Mouse (Mus musculus) myocyte (in vitro differentiated cells): ENCODE results near the gene Gm7168.

Source experiments
- CEBPB ChIP-seq: IDR thresholded peaks from 2 replicates; pipeline ENCODE4 v1.6.1; 2011; ENCODE audit warnings: mild to moderate bottlenecking, moderate library complexity; ENCODE audit not compliant: poor library complexity, insufficient read depth, severe bottlenecking
- E2F4 ChIP-seq: IDR thresholded peaks from one replicate; pipeline ENCODE4 v1.6.1; 2011; ENCODE audit warnings: mild to moderate bottlenecking, control low read depth, moderate library complexity; ENCODE audit not compliant: insufficient read depth
- MAX ChIP-seq: IDR thresholded peaks from one replicate; pipeline ENCODE4 v1.6.1; 2011; ENCODE audit warnings: low read depth, mild to moderate bottlenecking, control low read depth
- MYOD1 ChIP-seq, 3 experiments: IDR thresholded peaks; one replicate each; pipeline ENCODE4 v1.6.1; 2011; ENCODE audit warnings: control low read depth in 2 of 3, low read depth in 2 of 3, mild to moderate bottlenecking in 2 of 3, moderate library complexity in 1 of 3; ENCODE audit not compliant: insufficient read length in 2 of 3, control insufficient read depth in 1 of 3
- POLR2A ChIP-seq: IDR thresholded peaks from one replicate; pipeline ENCODE4 v1.6.1; 2011; ENCODE audit warnings: low read depth, mild to moderate bottlenecking, control low read depth, moderate library complexity; ENCODE audit not compliant: insufficient read length
- POLR2AphosphoS2 ChIP-seq: IDR thresholded peaks from one replicate; pipeline ENCODE4 v1.6.1; 2011; ENCODE audit warnings: low read depth, control low read depth; ENCODE audit not compliant: insufficient read length
- REST ChIP-seq: IDR thresholded peaks from one replicate; pipeline ENCODE4 v1.6.1; 2011; ENCODE audit warnings: mild to moderate bottlenecking, control low read depth, moderate library complexity; ENCODE audit not compliant: insufficient read depth, insufficient read length
- TCF12 ChIP-seq: IDR thresholded peaks from one replicate; pipeline ENCODE4 v1.6.1; 2011; ENCODE audit warnings: mild to moderate bottlenecking, control low read depth; ENCODE audit not compliant: poor library complexity, insufficient read depth, severe bottlenecking
- TCF3 ChIP-seq: IDR thresholded peaks from one replicate; pipeline ENCODE4 v1.6.1; 2011; ENCODE audit warnings: low read depth, control low read depth; ENCODE audit not compliant: insufficient read length
- USF1 ChIP-seq: IDR thresholded peaks from one replicate; pipeline ENCODE4 v1.6.1; 2011; ENCODE audit warnings: low read depth, mild to moderate bottlenecking, control low read depth, moderate library complexity

DNA sequence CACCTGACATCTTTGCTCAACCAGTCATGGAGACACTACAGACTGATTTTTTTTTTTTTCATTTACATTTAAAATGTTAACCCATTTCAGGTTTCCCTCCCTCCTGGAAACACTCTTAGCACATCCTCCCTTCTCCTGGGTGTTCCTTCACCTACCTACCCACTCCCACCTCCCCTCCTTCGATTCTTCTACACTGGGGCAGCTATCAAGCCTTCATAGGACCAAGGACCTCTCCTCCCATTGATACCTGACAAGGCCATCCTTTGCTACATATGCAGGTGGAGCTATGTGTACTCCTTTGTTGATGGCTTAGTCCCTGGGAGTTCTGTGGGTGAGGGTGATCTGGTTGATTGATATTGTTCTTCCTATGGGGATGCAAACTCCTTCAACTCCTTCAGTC is 40.5 kb upstream of the Gm7168 start:
- TF ChIP-seq POLR2A: no peak
- no peak for TF ChIP-seq USF1
- no peak for TF ChIP-seq E2F4
- no peak for TF ChIP-seq POLR2AphosphoS2
- TF ChIP-seq CEBPB: no peak
- TF ChIP-seq TCF12: no peak
- no peak for TF ChIP-seq REST
- no peak for TF ChIP-seq MAX
- no peak for TF ChIP-seq MYOD1 (IDR thresholded peaks at IDR 0.05; ENCODE audit: control insufficient read depth in 1 of 3, insufficient read length in 2 of 3, low read depth in 2 of 3)
- TF ChIP-seq TCF3: no peak
